Mouse (Mus musculus): ENCODE measurements around the gene Acadvl. TPM values are rescaled to one million over a fixed set of nuclear protein-coding genes. Genes with fewer than 3 reads are reported as not detected.
A peak's percentile ranks its signal among the peaks of the same experiment; 100 is the strongest.

Acadvl gene
- polyA plus RNA-seq, 1 experiment, result 308 TPM

DNA sequence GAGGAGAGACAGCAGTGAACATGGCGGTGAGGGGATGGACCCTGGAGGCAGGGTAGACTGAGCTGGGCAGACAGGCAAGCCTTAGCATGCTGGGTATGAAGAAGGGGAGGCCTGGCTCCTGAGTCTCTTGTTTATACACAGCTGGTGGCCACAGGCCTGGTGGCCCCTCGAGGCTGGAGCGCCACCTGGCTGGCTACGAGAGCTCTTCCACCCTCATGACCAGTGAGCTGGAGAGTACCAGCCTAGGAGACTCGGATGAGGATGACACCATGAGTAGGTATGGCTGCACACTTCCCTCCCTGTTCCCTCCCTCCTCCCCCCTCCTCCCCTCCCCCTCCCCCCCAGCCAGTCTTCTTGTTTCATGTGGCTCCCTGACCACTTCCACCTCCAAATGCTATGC is 9.7 kb downstream of the Acadvl start:
- TF ChIP-seq CTCF (conservative IDR thresholded peaks at IDR 0.05; ENCODE audit: insufficient read depth, insufficient read length, low read depth, low read length), result peak; percentile 54
- no peak for TF ChIP-seq POLR2A (IDR thresholded peaks at IDR 0.05; ENCODE audit: low read depth, low read length)
- H3K36me3 ChIP-seq (ENCODE audit: control insufficient read depth, insufficient read depth, low read length), result peaks cover 2% of the 10 kb centered on the region
- H3K27ac ChIP-seq (ENCODE audit: insufficient read depth, low read depth, low read length), result no peak overlapping the region
- H3K4me3 ChIP-seq (ENCODE audit: insufficient read depth, low read depth, low read length), result no peak overlapping the region
- 58% methylated on average over 5 of the region's 5 CpGs for WGBS
- no peak for DNase-seq
- no peaks in the 10 kb centered on the region; the same call in 1 of the 2 replicates for H3K4me1 ChIP-seq (ENCODE audit: control insufficient read depth, insufficient read depth, low read length)
- no peaks in the 10 kb centered on the region for H3K27me3 ChIP-seq (replicated peaks; ENCODE audit: control insufficient read depth, insufficient read depth, low read length)

DNA sequence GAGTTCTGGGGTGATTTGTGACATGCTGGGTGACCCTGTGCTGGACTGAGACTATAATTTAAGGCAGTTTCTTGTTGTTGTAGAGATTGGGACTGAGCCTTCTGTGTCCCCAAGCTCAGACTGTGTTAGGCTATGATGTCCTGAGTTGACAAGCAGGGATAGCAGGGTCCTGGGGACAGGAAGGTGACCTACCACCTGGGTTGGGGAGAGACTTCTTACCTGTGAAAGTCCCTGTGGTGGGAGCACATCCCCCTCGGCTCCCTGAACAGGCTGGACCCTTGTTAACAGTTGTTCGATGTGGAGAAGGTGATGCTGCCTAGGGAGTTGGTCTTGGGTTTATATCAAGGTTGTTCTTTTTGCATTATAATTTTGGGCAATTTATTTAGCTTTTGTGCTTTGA is 12.7 kb downstream of the Acadvl start:
- no peak for DNase-seq
- no peak overlapping the region for H3K27ac ChIP-seq (ENCODE audit: insufficient read depth, low read depth, low read length)
- no peaks in the 10 kb centered on the region for H3K27me3 ChIP-seq (replicated peaks; ENCODE audit: control insufficient read depth, insufficient read depth, low read length)
- WGBS, result 91% methylated on average over 2 of the region's 2 CpGs
- peaks cover 2% of the 10 kb centered on the region; the same call in 1 of the 2 replicates for H3K36me3 ChIP-seq (ENCODE audit: control insufficient read depth, insufficient read depth, low read length)
- H3K4me1 ChIP-seq (ENCODE audit: control insufficient read depth, insufficient read depth, low read length), result peaks cover 3% of the 10 kb centered on the region; the same call in 1 of the 2 replicates
- no peak for TF ChIP-seq POLR2A (IDR thresholded peaks at IDR 0.05; ENCODE audit: low read depth, low read length)
- TF ChIP-seq CTCF (conservative IDR thresholded peaks at IDR 0.05; ENCODE audit: insufficient read depth, insufficient read length, low read depth, low read length), result no peak
- no peak overlapping the region for H3K4me3 ChIP-seq (ENCODE audit: insufficient read depth, low read depth, low read length)

DNA sequence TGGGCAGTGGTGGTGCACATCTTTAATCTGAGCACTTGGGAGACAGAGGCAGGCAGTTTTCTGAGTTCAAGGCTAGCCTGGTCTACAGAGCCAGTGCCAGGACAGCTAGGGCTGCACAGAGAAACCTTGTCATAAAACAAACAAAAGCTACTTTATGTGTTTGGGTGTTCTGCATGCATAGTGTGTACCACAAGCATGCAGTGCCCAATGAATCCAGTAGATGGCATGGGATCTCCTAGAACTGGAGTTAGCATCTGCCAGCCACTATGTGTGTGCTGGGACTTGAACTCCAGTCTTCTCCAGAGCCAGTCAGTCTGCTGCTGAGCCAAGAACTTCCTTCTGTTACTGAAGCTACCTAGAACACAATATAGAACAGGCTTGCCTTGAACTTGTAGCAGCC is 13.3 kb downstream of the Acadvl start:
- Histone ChIP-seq H3K27me3 (replicated peaks; ENCODE audit: control insufficient read depth, insufficient read depth, low read length) (no peaks in the 10 kb centered on the region), H3K4me1 (ENCODE audit: control insufficient read depth, insufficient read depth, low read length) (peaks cover 3% of the 10 kb centered on the region; the same call in 1 of the 2 replicates), H3K27ac (ENCODE audit: insufficient read depth, low read depth, low read length) (no peak overlapping the region), H3K36me3 (ENCODE audit: control insufficient read depth, insufficient read depth, low read length) (peaks cover 2% of the 10 kb centered on the region; the same call in 1 of the 2 replicates), H3K4me3 (ENCODE audit: insufficient read depth, low read depth, low read length) (no peak overlapping the region)
- TF ChIP-seq POLR2A (IDR thresholded peaks at IDR 0.05; ENCODE audit: low read depth, low read length), result no peak
- peak; percentile 44 for TF ChIP-seq CTCF (conservative IDR thresholded peaks at IDR 0.05; ENCODE audit: insufficient read depth, insufficient read length, low read depth, low read length)
- peak; percentile 40 for DNase-seq

DNA sequence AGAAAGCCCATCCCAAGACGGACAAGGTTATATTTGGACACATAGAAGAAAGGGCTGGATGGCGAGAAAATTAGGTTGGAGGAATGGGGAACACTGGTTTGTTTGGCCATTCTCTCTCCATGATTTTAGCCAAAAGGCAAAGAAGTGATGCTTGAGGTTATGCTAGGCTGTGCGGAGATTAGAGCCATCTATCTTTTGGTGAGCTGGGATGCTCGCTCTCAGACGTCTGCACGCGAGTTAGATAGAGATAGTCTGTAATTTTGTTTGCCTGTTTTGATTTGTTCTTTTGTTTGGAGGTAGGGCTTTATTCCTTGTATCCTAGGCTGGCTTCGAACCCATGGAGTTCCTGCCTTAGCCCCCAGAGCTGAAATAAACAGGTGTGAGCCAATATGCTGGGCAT is 14.1 kb downstream of the Acadvl start:
- H3K4me1 ChIP-seq (ENCODE audit: control insufficient read depth, insufficient read depth, low read length), result peaks cover 3% of the 10 kb centered on the region; the same call in 1 of the 2 replicates
- H3K27ac ChIP-seq (ENCODE audit: insufficient read depth, low read depth, low read length), result peak overlapping the region; percentile 65; the same call in 1 of the 2 replicates
- H3K27me3 ChIP-seq (replicated peaks; ENCODE audit: control insufficient read depth, insufficient read depth, low read length), result no peaks in the 10 kb centered on the region
- 12% methylated on average over 8 of the region's 8 CpGs for WGBS
- TF ChIP-seq CTCF (conservative IDR thresholded peaks at IDR 0.05; ENCODE audit: insufficient read depth, insufficient read length, low read depth, low read length) (no peak), POLR2A (IDR thresholded peaks at IDR 0.05; ENCODE audit: low read depth, low read length) (no peak)
- H3K4me3 ChIP-seq (ENCODE audit: insufficient read depth, low read depth, low read length), result peak overlapping the region; percentile 69
- DNase-seq, result no peak
- H3K36me3 ChIP-seq (ENCODE audit: control insufficient read depth, insufficient read depth, low read length), result peaks cover 2% of the 10 kb centered on the region; the same call in 1 of the 2 replicates

DNA sequence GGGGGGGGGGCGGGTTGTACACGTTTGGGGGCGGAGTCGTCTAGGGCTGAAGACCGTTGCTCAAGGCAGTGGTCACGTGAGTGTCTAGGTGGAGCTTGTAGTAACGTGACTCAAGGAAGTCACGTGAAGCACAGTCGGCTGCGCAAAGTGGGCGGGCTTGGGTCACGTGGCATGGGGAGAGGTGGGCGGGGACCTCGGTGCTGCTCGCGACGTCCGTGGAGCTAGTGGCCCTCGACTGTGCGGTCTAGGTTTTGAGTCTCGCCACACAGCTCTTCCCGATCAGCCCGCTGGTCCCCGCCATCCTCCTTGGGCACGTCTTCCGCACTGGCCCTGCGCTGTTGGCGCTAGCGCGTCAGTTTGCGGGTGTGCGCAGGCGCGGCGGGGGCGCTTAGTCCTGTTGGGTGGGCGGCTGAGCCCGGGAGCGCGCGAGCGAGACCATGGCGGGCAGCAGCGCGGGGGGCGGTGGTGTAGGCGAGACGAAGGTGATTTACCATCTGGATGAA is 14.8 kb downstream of the Acadvl start, which contains the start of gene Dvl2:
Dvl2 (plus strand) TSS at position 200 of the 503 bp plus-strand sequence.
- TF ChIP-seq POLR2A (IDR thresholded peaks at IDR 0.05; ENCODE audit: low read depth, low read length) (peak; percentile 88), CTCF (conservative IDR thresholded peaks at IDR 0.05; ENCODE audit: insufficient read depth, insufficient read length, low read depth, low read length) (no peak)
- peak; percentile 97 for DNase-seq
- 1% methylated on average over 48 of the region's 48 CpGs for WGBS
- H3K27me3 ChIP-seq (replicated peaks; ENCODE audit: control insufficient read depth, insufficient read depth, low read length), result no peaks in the 10 kb centered on the region
- H3K4me3 ChIP-seq (ENCODE audit: insufficient read depth, low read depth, low read length), result peak within 1 kb of the TSS; percentile 69
- peak within 1 kb of the TSS; percentile 65 for H3K27ac ChIP-seq (ENCODE audit: insufficient read depth, low read depth, low read length)
- H3K36me3 ChIP-seq (ENCODE audit: control insufficient read depth, insufficient read depth, low read length), result no peaks in the 10 kb centered on the region; the same call in 1 of the 2 replicates
- H3K4me1 ChIP-seq (ENCODE audit: control insufficient read depth, insufficient read depth, low read length), result peaks cover 3% of the 10 kb centered on the region; the same call in 1 of the 2 replicates

DNA sequence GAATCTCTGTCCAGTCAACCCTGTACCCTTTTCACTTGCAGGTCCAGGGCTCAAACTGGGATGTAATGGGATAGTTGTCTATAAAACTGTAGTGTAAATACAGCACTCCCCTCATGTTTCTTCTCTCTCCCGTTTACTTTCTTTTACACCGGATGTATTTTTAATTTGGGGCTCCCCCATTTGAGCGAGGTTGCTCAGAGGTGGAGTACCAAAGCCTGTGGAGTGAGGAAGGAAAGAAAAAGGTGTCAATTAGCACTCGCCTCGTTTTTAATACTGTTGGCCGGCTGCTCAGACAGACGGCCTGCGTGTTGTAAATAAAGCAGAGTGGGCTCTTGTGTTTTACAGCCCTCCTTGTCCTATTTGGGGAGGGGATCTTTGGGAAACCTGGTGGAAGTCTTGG is 15.5 kb downstream of the Acadvl start:
- WGBS, result 59% methylated on average over 8 of the region's 8 CpGs
- H3K4me1 ChIP-seq (ENCODE audit: control insufficient read depth, insufficient read depth, low read length), result peaks cover 3% of the 10 kb centered on the region; the same call in 1 of the 2 replicates
- no peak overlapping the region for H3K4me3 ChIP-seq (ENCODE audit: insufficient read depth, low read depth, low read length)
- no peak for TF ChIP-seq CTCF (conservative IDR thresholded peaks at IDR 0.05; ENCODE audit: insufficient read depth, insufficient read length, low read depth, low read length)
- H3K27me3 ChIP-seq (replicated peaks; ENCODE audit: control insufficient read depth, insufficient read depth, low read length), result no peaks in the 10 kb centered on the region
- H3K27ac ChIP-seq (ENCODE audit: insufficient read depth, low read depth, low read length), result no peak overlapping the region; the same call in 1 of the 2 replicates
- H3K36me3 ChIP-seq (ENCODE audit: control insufficient read depth, insufficient read depth, low read length), result peaks cover 1% of the 10 kb centered on the region; the same call in 1 of the 2 replicates
- DNase-seq, result no peak

DNA sequence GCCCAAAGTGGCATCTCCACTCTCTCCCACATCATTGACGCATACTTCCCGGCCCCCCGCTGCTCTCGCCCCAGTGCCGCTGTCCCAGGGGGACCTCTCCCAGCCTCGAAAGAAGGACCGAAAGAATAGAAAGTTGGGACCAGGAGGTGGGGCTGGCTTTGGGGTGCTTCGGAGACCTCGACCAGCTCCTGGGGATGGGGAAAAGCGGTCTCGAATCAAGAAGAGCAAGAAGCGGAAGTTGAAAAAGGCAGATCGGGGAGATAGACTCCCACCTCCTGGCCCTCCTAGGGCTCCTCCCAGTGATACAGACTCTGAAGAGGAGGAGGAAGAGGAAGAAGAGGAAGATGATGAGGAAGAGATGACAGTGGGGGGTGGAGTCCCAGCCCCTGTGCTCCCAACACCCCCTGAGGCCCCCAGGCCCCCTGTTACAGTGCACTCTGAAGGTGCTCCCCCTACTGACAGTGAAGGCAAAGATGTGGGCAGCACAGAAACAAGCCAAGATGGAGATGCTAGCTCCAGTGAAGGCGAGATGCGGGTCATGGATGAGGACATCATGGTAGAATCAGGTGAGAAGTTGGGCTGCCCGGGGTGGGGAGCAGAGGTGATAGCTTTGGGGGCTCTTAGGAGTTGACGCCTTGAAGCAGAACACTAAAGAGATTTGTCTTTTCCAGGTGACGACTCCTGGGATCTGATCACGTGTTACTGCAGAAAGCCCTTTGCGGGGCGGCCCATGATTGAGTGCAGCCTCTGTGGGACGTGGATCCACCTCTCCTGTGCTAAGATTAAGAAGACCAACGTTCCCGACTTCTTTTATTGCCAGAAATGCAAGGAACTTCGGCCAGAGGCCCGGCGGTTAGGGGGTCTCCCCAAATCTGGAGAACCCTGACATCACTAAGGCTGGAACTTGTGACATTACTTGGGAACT is 16.4 kb downstream of the Acadvl start:
- Histone ChIP-seq H3K27ac (ENCODE audit: insufficient read depth, low read depth, low read length) (no peak overlapping the region), H3K27me3 (replicated peaks; ENCODE audit: control insufficient read depth, insufficient read depth, low read length) (no peaks in the 10 kb centered on the region), H3K4me1 (ENCODE audit: control insufficient read depth, insufficient read depth, low read length) (peaks cover 3% of the 10 kb centered on the region; the same call in 1 of the 2 replicates), H3K36me3 (ENCODE audit: control insufficient read depth, insufficient read depth, low read length) (peaks cover 2% of the 10 kb centered on the region; the same call in 1 of the 2 replicates), H3K4me3 (ENCODE audit: insufficient read depth, low read depth, low read length) (no peak overlapping the region)
- TF ChIP-seq POLR2A (IDR thresholded peaks at IDR 0.05; ENCODE audit: low read depth, low read length) (no peak), CTCF (conservative IDR thresholded peaks at IDR 0.05; ENCODE audit: insufficient read depth, insufficient read length, low read depth, low read length) (0 out of 2 replicates have a peak, but pooled peaks have one; percentile 17)
- DNase-seq, result no peak
- WGBS, result 92% methylated on average over 27 of the region's 27 CpGs

All from kidney, adult 2 months (tissue).